Mouse (Mus musculus) liver, embryonic 14.5 days (tissue): ENCODE data around the gene Ltbp3. TPM values are rescaled to one million over a fixed set of nuclear protein-coding genes. Genes with fewer than 3 reads are reported as not detected.
A peak's percentile ranks its signal among the peaks of the same experiment; 100 is the strongest.

Experiments
- ATAC-seq: fragments of 200-750 bp; cut with Nextera tagmentation; 2 replicates; pipeline ENCODE4 v1.8.0; 2017; ENCODE audit warnings: moderate number of reproducible peaks, mild to moderate bottlenecking, moderate library complexity; ENCODE audit not compliant: insufficient read depth
- DNase-seq, 3 experiments: peaks; one replicate each; pipeline ENCODE4 v3.0.0-alpha.2; 2012 to 2013; ENCODE audit warnings: low read depth in 3 of 3, low spot score in 3 of 3
- H3K27ac ChIP-seq: fragments of 300-500 bp; sonication (generic); 2 replicates; pipeline ENCODE4 v1.5.1; 2014; ENCODE audit warnings: moderate library complexity, mild to moderate bottlenecking, control low read depth, inconsistent platforms
- H3K27me3 ChIP-seq: fragments of 300-500 bp; sonication (generic); 2 replicates; pipeline ENCODE4 v1.6.1; 2014; ENCODE audit warnings: mild to moderate bottlenecking, low read length, moderate library complexity; ENCODE audit not compliant: control insufficient read depth, insufficient read depth
- H3K36me3 ChIP-seq: fragments of 300-500 bp; sonication (generic); replicated peaks from 2 replicates; pipeline ENCODE4 v1.6.1; 2014; ENCODE audit warnings: low read depth; ENCODE audit not compliant: control insufficient read depth, insufficient read depth
- H3K4me1 ChIP-seq, 2 experiments: fragments of 200-500 bp in 1 of 2; fragments of 300-500 bp in 1 of 2; sonication (generic) in 1 of 2; replicated peaks; 2 replicates each; pipeline ENCODE4 v1.6.1; 2012 to 2014; ENCODE audit warnings: antibody characterized with exemption in 1 of 2, inconsistent platforms in 1 of 2, low read length in 1 of 2; ENCODE audit not compliant: control insufficient read depth in 2 of 2, insufficient read depth in 2 of 2
- H3K4me2 ChIP-seq: fragments of 300-500 bp; sonication (generic); 2 replicates; pipeline ENCODE4 v1.6.1; 2014; ENCODE audit warnings: low read depth, mild to moderate bottlenecking, control low read depth, moderate library complexity
- H3K4me3 ChIP-seq, 2 experiments: fragments of 200-500 bp in 1 of 2; fragments of 300-500 bp in 1 of 2; sonication (generic) in 1 of 2; 2 replicates each; pipeline ENCODE4 v1.5.1; 2012 to 2014; ENCODE audit warnings: low read depth in 2 of 2, low read length in 2 of 2, mild to moderate bottlenecking in 2 of 2, control low read depth in 1 of 2, inconsistent platforms in 1 of 2, moderate library complexity in 1 of 2; ENCODE audit not compliant: insufficient read depth in 1 of 2
- H3K9ac ChIP-seq: fragments of 300-500 bp; sonication (generic); replicated peaks from 2 replicates; pipeline ENCODE4 v1.6.1; 2014; ENCODE audit warnings: mild to moderate bottlenecking, control low read depth, moderate library complexity
- H3K9me3 ChIP-seq: fragments of 300-500 bp; sonication (generic); 2 replicates; pipeline ENCODE4 v1.6.1; 2016; ENCODE audit warnings: low read length, mixed read lengths; ENCODE audit not compliant: control insufficient read depth
- CTCF ChIP-seq: IDR thresholded peaks from 2 replicates; pipeline ENCODE4 v1.5.1; 2016; ENCODE audit warnings: antibody characterized with exemption, low read depth, control low read depth
- EP300 ChIP-seq: IDR thresholded peaks from 2 replicates; pipeline ENCODE4 v1.6.1; 2016; ENCODE audit warnings: antibody characterized with exemption, low read depth
- WGBS: fragments of 180-500 bp; shearing (Covaris S2); extraction: QIAGEN DNeasy Blood & Tissue Kit; methylation state at CpG from one replicate; pipeline ENCODE4 v1.1.7; 2014; ENCODE audit not compliant: insufficient replicate concordance; 5-methylcytosine and 5-hydroxymethylcytosine counted together
- polyA plus RNA-seq, 2 experiments: library from polyadenylated mRNA; depleted of rRNA in 1 of 2; stranded (reverse) in 1 of 2; unstranded in 1 of 2; fragments of >200 nt; fragmentation: Nextera tagmentation in 1 of 2; extraction: Ambion mirVana in 1 of 2; gene quantifications; 2 replicates each; pipeline versions ENCODE4 v1.2.1 to v1.2.3; 2012 to 2014

The Ltbp3 gene
- polyA plus RNA-seq (2012; rRNA removed) (1.9 and 2.1 TPM in 2 replicates), polyA plus RNA-seq (2014; fragmentation: Nextera tagmentation; extraction: Ambion mirVana) (0.85 and 1.6 TPM in 2 replicates)

DNA sequence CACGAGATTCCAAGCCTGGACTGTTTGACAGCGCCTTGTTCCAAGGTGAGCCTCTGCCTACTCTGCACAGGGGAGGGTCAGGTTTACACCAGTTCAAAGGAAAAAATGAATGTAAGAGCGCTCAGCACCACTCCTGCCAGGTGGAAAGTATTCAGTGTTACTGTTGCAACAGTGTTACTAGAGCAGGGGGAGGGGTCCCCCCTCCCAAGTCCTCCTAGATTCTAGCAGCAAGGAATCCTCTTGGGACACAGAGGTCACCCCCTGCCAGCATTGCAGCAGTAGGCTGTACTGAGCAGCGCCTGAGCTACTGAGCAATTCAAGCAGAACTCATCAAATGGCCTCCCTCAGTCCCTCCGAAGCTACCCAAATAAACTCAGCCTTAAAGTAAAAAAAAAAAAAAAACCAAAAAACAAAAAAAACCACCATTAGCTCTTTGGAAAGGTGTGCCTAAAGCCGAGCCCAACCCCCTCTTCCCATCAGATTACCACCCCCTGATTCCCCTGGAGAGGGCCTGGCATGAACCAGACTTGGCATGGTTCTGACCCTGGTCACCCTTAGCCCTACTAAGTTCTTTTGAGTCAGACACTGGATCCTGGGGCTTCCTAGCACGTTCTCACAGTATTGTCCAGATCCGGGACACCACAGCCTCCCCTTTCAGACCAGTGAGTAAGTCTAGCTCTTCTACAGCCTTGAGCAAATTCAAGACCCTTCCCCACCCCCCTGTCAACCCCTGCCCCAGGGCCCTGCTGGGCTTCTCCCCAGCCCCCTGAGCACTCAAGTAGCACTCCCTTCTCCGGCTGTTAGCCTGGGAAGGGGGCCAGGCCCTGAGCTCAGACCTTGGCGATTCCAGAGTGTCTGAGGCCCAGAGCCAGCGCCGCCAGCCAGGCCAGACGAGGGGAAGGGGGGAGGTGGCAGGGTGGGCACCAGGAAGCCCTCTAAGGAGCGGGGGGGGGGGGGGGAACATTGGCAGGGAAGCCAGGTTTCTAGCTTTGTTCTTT, at the start of gene Ltbp3:
TSS of gene Ltbp3 (plus strand) at position 585 of the 998 bp plus-strand sequence.
- DNase-seq (no peak), ATAC-seq (no peak)
- TF ChIP-seq CTCF: no peak
- TF ChIP-seq EP300: no peak
- Histone ChIP-seq H3K27ac (no peak within 1 kb of the TSS), H3K27me3 (peaks cover 67% of the 10 kb centered on the region), H3K9me3 (no peaks in the 10 kb centered on the region), H3K4me2 (peak within 1 kb of the TSS; percentile 65), H3K4me1 (no peaks in the 10 kb centered on the region), H3K36me3 (no peaks in the 10 kb centered on the region), H3K9ac (no peak within 1 kb of the TSS), H3K4me3 (peak within 1 kb of the TSS in 1 of 2 experiments; percentile 37; a peak in 2 of 4 replicates)
- WGBS: 48% methylated on average over 13 of the region's 14 CpGs

DNA sequence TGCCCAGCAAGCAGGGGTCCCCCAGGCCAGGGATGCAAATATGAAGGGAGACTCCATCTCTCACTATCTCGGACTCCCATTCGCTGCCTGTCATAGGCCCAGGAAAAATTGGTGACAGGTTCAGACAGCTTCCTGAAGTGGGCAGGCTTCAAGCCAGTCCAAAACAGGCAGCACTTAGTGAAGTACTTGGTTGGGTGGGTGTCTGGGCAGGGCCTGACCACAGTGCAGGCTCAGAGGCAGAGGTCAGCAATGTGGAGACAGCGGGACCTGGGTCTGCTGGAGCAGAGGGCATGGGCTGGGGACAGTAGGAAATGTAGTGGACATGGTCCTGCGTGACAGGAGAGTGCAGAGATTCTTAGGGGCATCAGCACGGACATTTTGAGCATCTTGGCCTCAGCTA, 49.1 kb upstream of the Ltbp3 start:
- Histone ChIP-seq H3K4me2 (peak overlapping the region; percentile 100), H3K9ac (peak overlapping the region; percentile 55), H3K4me3 (peak overlapping the region; percentile 93 to 98), H3K27me3 (no peaks in the 10 kb centered on the region), H3K36me3 (peaks cover 27% of the 10 kb centered on the region), H3K9me3 (no peaks in the 10 kb centered on the region), H3K4me1 (peaks cover 11 to 14% of the 10 kb centered on the region in 2 experiments), H3K27ac (no peak overlapping the region)
- no peak for DNase-seq
- no peak for ATAC-seq
- TF ChIP-seq EP300 (no peak), CTCF (0 out of 2 replicates have a peak, but pooled peaks have one; percentile 2)
- WGBS: 52% methylated on average over 5 of the region's 5 CpGs

DNA sequence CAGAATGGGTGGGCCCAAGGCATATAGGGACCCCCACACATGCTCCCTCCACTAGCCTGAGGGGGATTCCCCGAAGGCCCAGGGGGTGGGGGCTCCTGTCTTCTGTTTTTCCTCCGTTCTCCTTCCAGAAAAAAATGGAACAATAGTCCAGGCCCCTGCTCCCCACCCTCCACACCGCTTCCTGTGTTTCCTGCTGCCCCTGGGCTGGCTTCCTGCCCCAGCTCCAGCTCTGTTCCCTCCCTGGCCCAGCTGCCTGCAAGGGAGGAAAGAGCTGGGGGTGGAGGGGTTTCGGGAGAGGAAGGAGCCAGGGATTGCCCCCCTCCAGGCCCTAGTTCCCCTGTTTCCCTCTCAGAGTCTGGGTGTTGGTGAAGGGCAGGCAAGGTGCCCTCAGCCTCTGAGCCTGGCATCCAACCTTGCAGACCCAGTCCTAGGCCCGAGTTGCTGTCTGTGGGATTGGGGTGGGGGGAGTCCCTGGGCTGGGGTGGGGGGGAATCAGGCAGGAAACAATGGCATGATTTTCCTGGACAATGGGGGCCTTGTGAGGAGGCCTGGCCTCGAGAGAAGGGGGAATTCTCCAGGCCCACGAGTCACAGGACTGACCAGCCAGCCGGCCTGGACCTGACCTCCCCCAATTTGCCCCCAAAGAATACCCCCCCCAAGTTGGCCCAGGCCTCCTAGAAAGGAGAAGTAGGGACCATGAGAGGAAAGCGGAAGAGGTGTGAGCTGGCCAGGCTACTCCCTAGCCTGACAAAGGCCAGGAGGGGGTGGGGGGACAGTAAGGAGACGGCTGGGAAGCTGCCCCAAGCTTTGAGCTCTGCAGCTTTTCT, 48.4 kb upstream of the Ltbp3 start:
- Histone ChIP-seq H3K9me3 (no peaks in the 10 kb centered on the region), H3K27ac (peak overlapping the region; percentile 6), H3K27me3 (no peaks in the 10 kb centered on the region), H3K4me2 (peak overlapping the region; percentile 100), H3K4me3 (peak overlapping the region; percentile 93 to 98), H3K4me1 (peaks cover 10 to 11% of the 10 kb centered on the region in 2 experiments), H3K9ac (0 out of 2 replicates have a peak overlapping the region, but pooled peaks have one; percentile 20), H3K36me3 (peaks cover 27% of the 10 kb centered on the region)
- ATAC-seq (no peak), DNase-seq (no peak)
- TF ChIP-seq EP300: no peak
- no peak for TF ChIP-seq CTCF
- 49% methylated on average over 10 of the region's 10 CpGs for WGBS

DNA sequence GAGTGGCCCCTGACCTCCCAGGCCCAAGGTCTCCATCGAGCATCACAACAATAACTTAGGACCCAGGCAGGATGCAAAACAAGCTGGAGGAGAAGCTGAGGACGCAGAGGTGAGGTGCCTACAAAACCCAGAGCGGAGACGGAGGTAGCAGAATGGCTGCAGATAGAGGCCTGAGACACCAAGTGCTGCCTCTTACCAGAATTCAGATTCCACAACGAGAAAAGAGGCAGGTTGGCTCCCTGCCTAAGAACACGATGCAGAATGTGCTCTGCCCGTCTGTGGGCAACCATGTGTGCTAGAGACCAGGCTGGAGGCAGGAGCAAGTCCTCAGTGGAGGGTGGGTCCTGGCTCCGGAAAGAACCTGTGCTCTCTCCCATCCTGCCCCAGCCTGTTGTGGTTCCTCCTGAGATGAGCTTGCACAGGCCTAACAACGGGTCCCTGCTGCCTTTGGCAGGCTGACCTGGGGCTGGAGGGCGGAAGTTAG, 47.7 kb upstream of the Ltbp3 start:
- Histone ChIP-seq H3K27me3 (no peaks in the 10 kb centered on the region), H3K36me3 (peaks cover 34% of the 10 kb centered on the region), H3K4me2 (peak overlapping the region; percentile 100), H3K4me3 (no peak overlapping the region; a peak in 1 of 4 replicates), H3K9me3 (no peaks in the 10 kb centered on the region), H3K27ac (no peak overlapping the region), H3K9ac (no peak overlapping the region), H3K4me1 (peaks cover 7 to 9% of the 10 kb centered on the region in 2 experiments)
- DNase-seq (no peak), ATAC-seq (no peak)
- no peak for TF ChIP-seq CTCF
- no peak for TF ChIP-seq EP300
- WGBS: 59% methylated on average over 10 of the region's 10 CpGs
